Mouse (Mus musculus) midbrain, embryonic 11.5 days (tissue): ENCODE results near the gene Nectin1. TPM values are rescaled to one million over a fixed set of nuclear protein-coding genes. Genes with fewer than 3 reads are reported as not detected.

Source experiments
- ATAC-seq: fragments of 200-750 bp; cut with Nextera tagmentation; 2 replicates; pipeline ENCODE4 v1.8.0; 2017; ENCODE audit warnings: moderate TSS enrichment, moderate library complexity; ENCODE audit not compliant: low FRiP score
- DNase-seq: peaks from one replicate; pipeline ENCODE4 v3.0.0; 2015; ENCODE audit warnings: low spot score; ENCODE audit errors: missing footprints
- H3K27ac ChIP-seq: fragments of 300-500 bp; sonication (generic); 2 replicates; pipeline ENCODE4 v1.5.1; 2014; ENCODE audit warnings: low read depth, low read length
- H3K27me3 ChIP-seq: fragments of 300-500 bp; sonication (generic); 2 replicates; pipeline ENCODE4 v1.6.1; 2014; ENCODE audit warnings: mild to moderate bottlenecking, low read length, moderate library complexity, mixed read lengths; ENCODE audit not compliant: control insufficient read depth, insufficient read depth
- H3K36me3 ChIP-seq: fragments of 300-500 bp; sonication (generic); 2 replicates; pipeline ENCODE4 v1.6.1; 2014; ENCODE audit warnings: mild to moderate bottlenecking, low read length, moderate library complexity, mixed read lengths; ENCODE audit not compliant: control insufficient read depth, insufficient read depth
- H3K4me1 ChIP-seq: fragments of 300-500 bp; sonication (generic); 2 replicates; pipeline ENCODE4 v1.6.1; 2014; ENCODE audit warnings: low read length; ENCODE audit not compliant: control insufficient read depth, insufficient read depth
- H3K4me2 ChIP-seq: fragments of 300-500 bp; sonication (generic); 2 replicates; pipeline ENCODE4 v1.6.1; 2014; ENCODE audit warnings: mild to moderate bottlenecking, moderate library complexity
- H3K4me3 ChIP-seq: fragments of 300-500 bp; sonication (generic); 2 replicates; pipeline ENCODE4 v1.5.1; 2014; ENCODE audit warnings: low read depth, low read length
- H3K9ac ChIP-seq: fragments of 300-500 bp; sonication (generic); 2 replicates; pipeline ENCODE4 v1.6.1; 2014; ENCODE audit warnings: low read length
- H3K9me3 ChIP-seq: fragments of 300-500 bp; sonication (generic); 2 replicates; pipeline ENCODE4 v1.6.1; 2016; ENCODE audit warnings: low read length; ENCODE audit not compliant: control insufficient read depth
- WGBS: fragments of 180-500 bp; shearing (Covaris S2); extraction: QIAGEN DNeasy Blood & Tissue Kit; methylation state at CpG from one replicate; pipeline ENCODE4 v1.1.7; 2014; 5-methylcytosine and 5-hydroxymethylcytosine counted together
- polyA plus RNA-seq: library from polyadenylated mRNA; unstranded; fragments of >200 nt; fragmentation: Nextera tagmentation; extraction: Ambion mirVana; gene quantifications from 2 replicates; pipeline ENCODE4 v1.2.1, GENCODE M21; 2014

Gene Nectin1
- polyA plus RNA-seq, 1 experiment from 2014 or later: 8.3 TPM

GRCm38 (mm10) chr9:43845660-43846455 lies 102.1 kb downstream of the Nectin1 start:
- WGBS: 4% methylated on average over 17 of the region's 17 CpGs
- no peak for ATAC-seq
- H3K9ac ChIP-seq: no peak overlapping the region
- peaks cover 19% of the 10 kb centered on the region for H3K4me1 ChIP-seq
- H3K9me3 ChIP-seq: no peaks in the 10 kb centered on the region
- no peak overlapping the region for H3K4me3 ChIP-seq
- 0 out of 2 replicates have a peak overlapping the region, but pooled peaks have one; percentile 1 for H3K4me2 ChIP-seq
- no peak overlapping the region for H3K27ac ChIP-seq
- no peaks in the 10 kb centered on the region for H3K36me3 ChIP-seq
- DNase-seq: peak; percentile 98
- H3K27me3 ChIP-seq: peaks cover 12% of the 10 kb centered on the region

- no peak for ATAC-seq
- peaks cover 20% of the 10 kb centered on the region for H3K4me1 ChIP-seq
- H3K36me3 ChIP-seq: no peaks in the 10 kb centered on the region
Observed at GRCm38 (mm10) chr9:43847861-43848260, 104.1 kb downstream of the Nectin1 start.

GRCm38 (mm10) chr9:43850281-43850680 lies 106.5 kb downstream of the Nectin1 start:
- Histone ChIP-seq H3K4me2 (no peak overlapping the region), H3K27me3 (peaks cover 3% of the 10 kb centered on the region), H3K9me3 (no peaks in the 10 kb centered on the region), H3K9ac (no peak overlapping the region), H3K27ac (no peak overlapping the region), H3K4me3 (no peak overlapping the region), H3K4me1 (peaks cover 14% of the 10 kb centered on the region), H3K36me3 (no peaks in the 10 kb centered on the region)
- DNase-seq (no peak), ATAC-seq (no peak)
- WGBS: 75% methylated on average over 8 of the region's 8 CpGs

More at GRCm38 (mm10) chr9:43847861-43848260, 104.1 kb downstream of the Nectin1 start:
- WGBS: 68% methylated on average over 5 of the region's 5 CpGs
- no peak overlapping the region for H3K27ac ChIP-seq
- H3K9ac ChIP-seq: no peak overlapping the region
- H3K4me2 ChIP-seq: no peak overlapping the region
- peaks cover 12% of the 10 kb centered on the region for H3K27me3 ChIP-seq
- no peak for DNase-seq
- H3K9me3 ChIP-seq: no peaks in the 10 kb centered on the region
- H3K4me3 ChIP-seq: no peak overlapping the region

- H3K9me3 ChIP-seq: no peaks in the 10 kb centered on the region
- WGBS: 70% methylated on average over 7 of the region's 7 CpGs
- no peak for ATAC-seq
Observed at GRCm38 (mm10) chr9:43851154-43851553, 107.4 kb downstream of the Nectin1 start.

GRCm38 (mm10) chr9:43855887-43856286 lies 112.1 kb downstream of the Nectin1 start:
- no peak for ATAC-seq
- H3K9ac ChIP-seq: no peak overlapping the region
- peak; percentile 6 for DNase-seq
- no peak overlapping the region for H3K27ac ChIP-seq
- no peaks in the 10 kb centered on the region for H3K9me3 ChIP-seq
- no peaks in the 10 kb centered on the region for H3K36me3 ChIP-seq
- WGBS: 86% methylated on average over 7 of the region's 7 CpGs
- no peak overlapping the region for H3K4me2 ChIP-seq
- no peaks in the 10 kb centered on the region for H3K27me3 ChIP-seq
- H3K4me3 ChIP-seq: no peak overlapping the region
- H3K4me1 ChIP-seq: peaks cover 10% of the 10 kb centered on the region; the same call in 1 of the 2 replicates

More at GRCm38 (mm10) chr9:43851154-43851553, 107.4 kb downstream of the Nectin1 start:
- H3K27ac ChIP-seq: no peak overlapping the region
- no peak for DNase-seq
- no peaks in the 10 kb centered on the region for H3K36me3 ChIP-seq
- H3K27me3 ChIP-seq: no peaks in the 10 kb centered on the region
- no peak overlapping the region for H3K9ac ChIP-seq
- H3K4me3 ChIP-seq: no peak overlapping the region
- H3K4me2 ChIP-seq: no peak overlapping the region
- peaks cover 10% of the 10 kb centered on the region; the same call in 1 of the 2 replicates for H3K4me1 ChIP-seq
